Mouse (Mus musculus): ENCODE data around the gene Sap18.

DNA sequence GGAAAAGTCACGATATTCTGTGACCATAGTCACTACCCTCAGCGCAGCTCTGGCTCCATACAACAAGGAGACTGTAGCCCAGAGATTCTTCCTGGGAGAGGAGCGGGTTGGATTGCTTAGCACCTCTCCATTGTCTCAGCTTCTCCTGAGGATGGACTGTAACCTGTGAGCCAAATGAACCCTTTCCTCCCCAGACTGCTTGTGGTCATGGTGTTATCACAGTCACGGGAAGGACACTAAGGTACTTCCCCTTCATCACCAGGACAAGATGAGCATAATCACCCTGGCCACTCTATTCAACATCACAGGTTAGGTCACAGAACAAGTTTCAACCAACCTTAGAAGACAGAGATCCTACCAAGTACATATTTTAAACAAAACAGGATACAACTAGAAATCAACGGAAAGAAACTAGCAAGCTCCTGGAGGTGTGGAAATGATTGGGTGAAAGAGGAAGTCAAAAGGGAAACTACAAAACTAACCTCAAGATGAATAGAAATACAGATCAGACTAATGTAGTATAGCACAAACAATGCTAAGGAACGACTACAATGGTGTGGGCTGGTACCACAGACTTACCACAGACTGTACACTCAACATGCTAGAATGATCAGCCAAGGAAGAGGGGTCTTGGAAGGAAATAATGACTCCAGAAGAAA is 25.7 kb upstream of the Sap18 start:
- TF ChIP-seq CTCF (conservative IDR thresholded peaks at IDR 0.05; ENCODE audit: low read length) (no peak), NANOG (IDR thresholded peaks at IDR 0.05; ENCODE audit: borderline replicate concordance, low read length) (no peak), POU5F1 (IDR thresholded peaks at IDR 0.05; ENCODE audit: borderline replicate concordance, low read length) (no peak)
